Mouse (Mus musculus) neural tube, embryonic 15.5 days (tissue): ENCODE measurements at regions not wholly inside any gene's neighbourhood (a gene's known extent, or its start where the extent isn't known, plus 50 kb on each side); places are given as distances from the start of the nearest gene placed in this dataset.

ENCODE experiments used
- ATAC-seq: fragments of 200-750 bp; cut with Nextera tagmentation; 2 replicates; pipeline ENCODE4 v1.8.0; 2017; ENCODE audit warnings: mild to moderate bottlenecking, moderate TSS enrichment, moderate library complexity; ENCODE audit not compliant: low FRiP score
- H3K27ac ChIP-seq: fragments of 300-500 bp; sonication (generic); replicated peaks from 2 replicates; pipeline ENCODE4 v1.5.1; 2015; ENCODE audit warnings: mild to moderate bottlenecking, inconsistent platforms
- H3K27me3 ChIP-seq: fragments of 300-500 bp; sonication (generic); replicated peaks from 2 replicates; pipeline ENCODE4 v1.6.1; 2015; ENCODE audit warnings: inconsistent platforms
- H3K36me3 ChIP-seq: fragments of 300-500 bp; sonication (generic); 2 replicates; pipeline ENCODE4 v1.6.1; 2015; ENCODE audit warnings: inconsistent platforms
- H3K4me1 ChIP-seq: fragments of 300-500 bp; sonication (generic); 2 replicates; pipeline ENCODE4 v1.6.1; 2015; ENCODE audit warnings: inconsistent platforms
- H3K4me2 ChIP-seq: fragments of 300-500 bp; sonication (generic); 2 replicates; pipeline ENCODE4 v1.6.1; 2015; ENCODE audit warnings: inconsistent platforms, mild to moderate bottlenecking, moderate library complexity
- H3K4me3 ChIP-seq: fragments of 300-500 bp; sonication (generic); replicated peaks from 2 replicates; pipeline ENCODE4 v1.5.1; 2015; ENCODE audit warnings: mild to moderate bottlenecking, inconsistent platforms
- H3K9ac ChIP-seq: fragments of 300-500 bp; sonication (generic); replicated peaks from 2 replicates; pipeline ENCODE4 v1.6.1; 2015; ENCODE audit warnings: mild to moderate bottlenecking, inconsistent platforms
- H3K9me3 ChIP-seq: fragments of 300-500 bp; sonication (generic); replicated peaks from 2 replicates; pipeline ENCODE4 v1.6.1; 2016; ENCODE audit warnings: inconsistent platforms
- WGBS: fragments of 180-500 bp; shearing (Covaris S2); methylation state at CpG from one replicate; pipeline ENCODE4 v1.1.7; 2015; ENCODE audit warnings: mixed read lengths; 5-methylcytosine and 5-hydroxymethylcytosine counted together

DNA sequence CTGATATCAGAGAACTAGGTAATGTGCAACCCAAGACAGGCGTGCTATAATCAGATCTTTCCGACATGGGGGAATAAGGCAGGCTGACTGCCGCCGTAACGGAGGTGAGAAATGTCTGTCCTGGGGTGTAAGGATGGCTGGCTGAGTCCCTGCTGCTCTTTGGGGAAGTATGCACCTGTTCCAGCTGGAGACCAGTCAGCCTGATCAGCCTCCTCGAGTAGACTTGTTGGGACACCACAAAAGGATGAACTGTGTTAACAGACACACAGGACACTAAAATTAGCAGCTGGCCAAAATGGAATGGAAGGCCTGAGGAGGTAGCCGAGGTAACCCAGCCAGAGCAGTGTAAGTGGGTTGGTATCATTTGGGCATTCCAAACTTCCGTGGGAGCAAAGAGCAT is 256.3 kb downstream of the Rplp1 start:
- H3K36me3 ChIP-seq: no peaks in the 10 kb centered on the region

DNA sequence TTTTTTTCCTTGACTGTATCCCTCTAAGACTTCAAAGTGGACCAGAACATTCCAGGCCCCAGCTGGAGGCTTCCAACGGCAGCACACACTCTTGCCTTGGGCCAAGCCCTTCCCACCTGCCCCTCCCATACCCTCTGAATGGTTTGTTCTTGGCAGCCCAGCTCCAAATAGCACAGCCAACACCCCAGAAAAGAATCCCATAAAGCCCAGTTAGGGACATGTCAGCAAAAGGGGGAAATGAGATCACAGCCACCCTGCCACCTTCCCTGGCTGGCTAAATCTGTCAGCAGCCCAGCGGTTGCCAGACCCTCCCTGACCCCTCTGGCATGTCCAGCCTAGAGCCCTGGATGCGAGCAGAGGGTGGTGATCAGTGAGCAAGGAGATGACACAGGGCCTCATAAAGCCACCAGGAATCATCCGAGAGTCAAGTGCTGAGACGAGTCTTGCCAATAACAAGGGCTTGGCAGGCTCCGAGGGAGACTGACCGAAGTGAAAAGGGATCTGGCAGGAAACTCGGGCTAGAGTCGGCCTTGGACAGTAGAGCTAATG is 258.8 kb downstream of the Rplp1 start:
- Histone ChIP-seq H3K27me3 (0 out of 2 replicates have a peak, but pooled peaks cover 6% of the 10 kb centered on the region), H3K27ac (no peak overlapping the region), H3K9ac (no peak overlapping the region), H3K36me3 (no peaks in the 10 kb centered on the region), H3K4me1 (peaks cover 7% of the 10 kb centered on the region; the same call in 1 of the 2 replicates), H3K4me2 (no peak overlapping the region), H3K4me3 (no peak overlapping the region), H3K9me3 (no peaks in the 10 kb centered on the region)
- no peak for ATAC-seq
- WGBS: 65% methylated on average over 9 of the region's 9 CpGs

More for the DNA sequence above, 256.3 kb downstream of the Rplp1 start:
- Histone ChIP-seq H3K9me3 (no peaks in the 10 kb centered on the region), H3K4me2 (no peak overlapping the region), H3K4me1 (peaks cover 7% of the 10 kb centered on the region; the same call in 1 of the 2 replicates), H3K27me3 (peaks cover 6% of the 10 kb centered on the region; the same call in 1 of the 2 replicates), H3K9ac (no peak overlapping the region), H3K4me3 (no peak overlapping the region), H3K27ac (no peak overlapping the region)
- WGBS: 89% methylated on average over 8 of the region's 8 CpGs
- no peak for ATAC-seq

DNA sequence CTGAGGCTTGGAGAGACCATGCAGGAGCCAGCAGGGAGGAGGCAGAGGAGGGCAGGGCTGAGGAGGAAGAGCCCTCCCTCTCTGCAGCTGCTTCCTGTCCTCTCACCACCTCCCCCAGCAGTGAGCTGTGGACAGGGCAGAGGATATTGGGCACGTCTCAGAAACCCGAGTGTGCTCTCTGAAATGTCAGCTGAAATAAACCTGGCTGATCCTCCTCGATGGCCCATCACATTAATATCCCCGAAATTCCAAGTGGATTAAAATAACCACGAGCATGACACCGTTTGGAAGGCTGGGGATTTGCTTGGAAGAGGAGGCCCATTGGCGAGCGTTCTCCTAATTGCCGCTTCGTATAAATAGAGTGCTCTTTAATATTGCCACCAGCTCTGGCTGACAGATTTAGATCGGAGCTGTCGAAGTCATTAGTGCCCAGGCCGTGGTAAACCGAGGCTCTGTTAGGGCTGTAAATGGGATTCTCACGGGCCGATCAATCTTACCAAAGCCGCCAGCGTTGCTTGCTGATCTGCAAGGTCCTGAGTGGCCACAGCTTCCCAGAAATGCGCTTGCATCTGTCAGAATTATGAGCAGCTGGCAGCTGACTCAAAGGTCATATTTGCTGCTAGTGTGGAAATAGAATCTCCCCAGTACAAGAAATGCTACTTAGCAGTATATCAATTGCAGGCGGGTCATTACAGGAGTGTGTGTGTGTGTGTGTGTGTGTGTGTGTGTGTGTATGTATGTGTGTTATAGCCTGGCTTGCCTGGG is 268.5 kb downstream of the Rplp1 start:
- Histone ChIP-seq H3K9me3 (no peaks in the 10 kb centered on the region), H3K27ac (peak overlapping the region; percentile 20; the same call in 1 of the 2 replicates), H3K4me1 (peaks cover 9% of the 10 kb centered on the region), H3K4me2 (peak overlapping the region; percentile 17), H3K4me3 (no peak overlapping the region), H3K27me3 (0 out of 2 replicates have a peak, but pooled peaks cover 3% of the 10 kb centered on the region), H3K9ac (no peak overlapping the region; the same call in 1 of the 2 replicates), H3K36me3 (no peaks in the 10 kb centered on the region)
- ATAC-seq: peak; percentile 69
- WGBS: 32% methylated on average over 20 of the region's 20 CpGs

DNA sequence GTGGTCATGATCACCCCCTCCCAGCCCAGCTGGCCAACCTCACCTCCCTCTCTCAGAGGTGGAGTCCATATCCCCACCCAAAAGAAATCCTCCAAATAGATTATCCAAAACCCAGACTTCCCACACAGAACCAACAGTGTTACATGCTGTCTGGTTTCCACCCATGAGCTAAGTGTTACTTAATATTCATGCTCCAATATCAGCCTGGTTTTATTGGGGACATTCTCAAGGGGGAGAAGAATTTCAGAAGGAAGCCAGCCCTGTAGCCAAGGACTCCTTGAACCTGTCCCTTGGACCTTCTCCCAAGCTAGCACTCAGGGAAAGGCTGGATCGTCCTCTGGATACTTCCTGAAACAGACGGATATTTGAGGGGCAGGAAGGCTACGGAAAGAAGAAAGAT is 268.6 kb downstream of the Tle3 start:
- Histone ChIP-seq H3K9me3 (no peaks in the 10 kb centered on the region), H3K9ac (no peak overlapping the region), H3K4me2 (no peak overlapping the region), H3K36me3 (no peaks in the 10 kb centered on the region), H3K4me1 (peaks cover 4% of the 10 kb centered on the region), H3K27me3 (0 out of 2 replicates have a peak, but pooled peaks cover 8% of the 10 kb centered on the region), H3K4me3 (no peak overlapping the region), H3K27ac (no peak overlapping the region)
- no peak for ATAC-seq
- 93% methylated on average over 3 of the region's 3 CpGs for WGBS

DNA sequence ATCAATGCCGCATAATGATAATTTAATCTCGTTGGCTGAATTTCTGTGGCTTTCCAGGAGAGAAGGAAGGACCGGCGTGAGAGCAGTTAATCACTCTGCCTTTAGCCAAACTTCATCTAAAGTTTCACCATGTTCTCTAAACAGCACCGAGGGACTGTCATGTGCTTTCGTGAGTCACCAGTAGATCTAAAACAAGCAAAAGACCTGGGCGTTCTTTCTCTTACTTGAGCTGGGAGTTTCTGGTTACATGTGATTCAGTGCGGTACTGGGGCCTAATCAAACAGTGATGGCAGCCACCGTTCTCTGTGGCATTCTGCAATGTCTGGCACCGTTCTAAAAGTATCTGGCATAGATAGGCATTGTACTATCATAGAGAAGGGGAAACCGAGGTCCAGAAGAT is 266.7 kb downstream of the Tle3 start:
- 93% methylated on average over 11 of the region's 11 CpGs for WGBS
- no peak overlapping the region for H3K4me3 ChIP-seq

DNA sequence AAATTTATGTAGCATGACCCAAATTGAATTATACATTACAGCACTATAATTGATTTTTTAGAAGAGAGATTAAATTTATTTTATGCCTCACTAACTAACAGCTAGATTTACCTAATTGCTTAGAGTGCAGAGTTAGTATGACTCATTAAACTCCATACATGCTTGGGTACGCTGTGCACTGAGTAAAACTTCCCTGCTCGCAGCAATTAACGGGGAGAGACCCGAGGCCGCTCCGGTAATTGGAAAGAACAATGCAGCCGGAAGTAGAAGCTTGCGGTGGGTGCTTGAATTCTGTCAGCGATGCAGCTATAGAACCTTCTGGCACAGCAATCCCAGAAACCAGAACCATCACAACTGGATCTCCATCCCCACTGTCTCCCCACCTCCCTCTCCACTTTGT is 261.8 kb downstream of the Tle3 start:
- Histone ChIP-seq H3K4me2 (no peak overlapping the region), H3K9ac (no peak overlapping the region), H3K4me3 (no peak overlapping the region), H3K9me3 (no peaks in the 10 kb centered on the region), H3K36me3 (no peaks in the 10 kb centered on the region), H3K27me3 (peaks cover 9% of the 10 kb centered on the region; the same call in 1 of the 2 replicates), H3K4me1 (peaks cover 4% of the 10 kb centered on the region; the same call in 1 of the 2 replicates), H3K27ac (no peak overlapping the region)
- ATAC-seq: no peak
- WGBS: 34% methylated on average over 9 of the region's 9 CpGs

More for the DNA sequence above, 266.7 kb downstream of the Tle3 start:
- Histone ChIP-seq H3K27ac (no peak overlapping the region), H3K9ac (no peak overlapping the region), H3K4me1 (peaks cover 4% of the 10 kb centered on the region; the same call in 1 of the 2 replicates), H3K36me3 (no peaks in the 10 kb centered on the region), H3K4me2 (no peak overlapping the region), H3K9me3 (no peaks in the 10 kb centered on the region), H3K27me3 (0 out of 2 replicates have a peak, but pooled peaks cover 9% of the 10 kb centered on the region)
- no peak for ATAC-seq

DNA sequence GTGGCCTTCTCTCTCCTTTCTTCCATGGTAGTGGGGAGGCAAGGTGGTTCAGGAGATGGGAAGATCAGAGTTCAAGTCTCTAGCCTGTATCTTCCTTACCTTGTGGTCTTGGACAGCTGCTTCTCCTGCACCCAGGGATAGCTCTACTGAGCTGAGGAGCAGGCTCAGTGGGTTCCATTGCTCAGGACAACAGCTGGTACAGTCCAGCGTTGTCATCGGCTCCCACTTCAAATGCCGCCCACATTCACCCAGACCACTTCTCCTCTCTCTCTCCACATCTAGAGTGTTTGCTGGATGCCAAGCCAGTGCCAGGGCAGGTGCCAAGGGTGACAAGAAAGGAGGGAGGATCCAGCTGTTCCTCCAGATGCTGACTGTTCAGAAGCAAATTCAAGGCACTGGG is 260.4 kb downstream of the Tle3 start:
- H3K4me1 ChIP-seq: peaks cover 4% of the 10 kb centered on the region; the same call in 1 of the 2 replicates
- H3K4me2 ChIP-seq: no peak overlapping the region
- no peak overlapping the region for H3K4me3 ChIP-seq
- H3K9ac ChIP-seq: no peak overlapping the region
- no peak for ATAC-seq
- no peaks in the 10 kb centered on the region for H3K9me3 ChIP-seq
- no peaks in the 10 kb centered on the region for H3K36me3 ChIP-seq
- H3K27me3 ChIP-seq: peaks cover 12% of the 10 kb centered on the region; the same call in 1 of the 2 replicates
- no peak overlapping the region for H3K27ac ChIP-seq
- 95% methylated on average over 3 of the region's 3 CpGs for WGBS

DNA sequence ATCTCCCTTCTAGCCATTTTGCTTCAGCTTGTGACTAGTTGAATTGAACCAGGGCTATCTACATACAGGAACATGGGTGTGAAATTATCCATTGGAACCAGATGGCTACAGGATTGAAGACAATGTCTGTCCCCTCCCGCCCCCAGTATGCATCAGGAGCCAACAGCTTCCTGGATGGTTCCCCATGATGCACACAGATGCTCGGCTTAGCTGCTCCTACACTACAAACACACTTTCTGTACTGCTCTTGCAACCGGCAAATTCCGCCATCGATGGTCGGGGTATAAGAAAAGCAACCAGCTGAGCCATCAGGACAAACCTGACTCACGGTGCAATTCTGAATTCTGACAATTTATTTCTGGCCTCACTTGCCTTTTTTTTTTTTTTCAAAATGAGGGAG is 258.9 kb downstream of the Tle3 start:
- no peak for ATAC-seq
- no peak overlapping the region for H3K4me3 ChIP-seq
- H3K36me3 ChIP-seq: no peaks in the 10 kb centered on the region
- H3K4me1 ChIP-seq: peaks cover 4% of the 10 kb centered on the region; the same call in 1 of the 2 replicates
- 78% methylated on average over 7 of the region's 7 CpGs for WGBS
- H3K4me2 ChIP-seq: no peak overlapping the region
- H3K27ac ChIP-seq: no peak overlapping the region
- H3K27me3 ChIP-seq: peaks cover 13% of the 10 kb centered on the region; the same call in 1 of the 2 replicates
- no peaks in the 10 kb centered on the region for H3K9me3 ChIP-seq
- H3K9ac ChIP-seq: no peak overlapping the region

DNA sequence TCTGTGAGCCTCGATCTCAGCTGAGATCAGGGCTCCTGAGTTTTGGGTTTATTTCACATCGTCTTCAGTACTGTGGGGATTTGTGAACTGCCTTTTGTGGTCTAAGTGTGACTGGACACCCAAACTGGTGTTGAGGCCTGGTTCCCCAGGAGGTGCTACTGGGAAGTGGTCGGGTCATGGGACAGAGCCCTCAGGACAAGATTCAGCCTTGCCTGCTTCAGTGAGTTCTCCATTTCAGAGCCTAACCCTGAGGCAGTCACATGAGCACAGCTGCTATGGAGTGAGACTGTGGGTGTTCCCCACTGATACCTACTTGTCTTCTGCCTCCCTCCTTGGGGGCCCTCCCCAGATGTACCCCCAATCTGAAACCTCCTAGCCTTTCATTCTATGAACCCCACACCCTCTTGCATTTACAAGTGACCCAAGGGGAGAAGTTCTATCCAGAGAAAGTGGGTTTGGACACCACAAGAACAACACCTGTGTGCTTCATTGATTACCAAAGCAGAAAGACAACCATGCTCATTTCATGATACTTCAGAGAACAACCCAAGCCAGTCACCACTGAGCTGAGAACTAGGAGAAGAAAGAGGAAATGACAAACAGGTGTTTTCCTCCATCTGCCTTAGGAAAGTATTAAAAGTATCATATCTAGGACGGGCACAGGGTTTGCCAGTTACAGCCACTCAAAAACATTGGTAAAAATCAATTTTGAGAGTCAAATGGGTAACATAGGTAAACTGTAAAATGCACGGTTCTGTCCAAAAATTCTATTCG is 255.8 kb downstream of the Tle3 start:
- Histone ChIP-seq H3K27ac (no peak overlapping the region), H3K9me3 (no peaks in the 10 kb centered on the region), H3K9ac (no peak overlapping the region), H3K36me3 (no peaks in the 10 kb centered on the region), H3K4me2 (no peak overlapping the region), H3K27me3 (peaks cover 12% of the 10 kb centered on the region; the same call in 1 of the 2 replicates), H3K4me3 (no peak overlapping the region), H3K4me1 (peaks cover 13% of the 10 kb centered on the region)
- 83% methylated on average over 6 of the region's 6 CpGs for WGBS
- ATAC-seq: no peak

DNA sequence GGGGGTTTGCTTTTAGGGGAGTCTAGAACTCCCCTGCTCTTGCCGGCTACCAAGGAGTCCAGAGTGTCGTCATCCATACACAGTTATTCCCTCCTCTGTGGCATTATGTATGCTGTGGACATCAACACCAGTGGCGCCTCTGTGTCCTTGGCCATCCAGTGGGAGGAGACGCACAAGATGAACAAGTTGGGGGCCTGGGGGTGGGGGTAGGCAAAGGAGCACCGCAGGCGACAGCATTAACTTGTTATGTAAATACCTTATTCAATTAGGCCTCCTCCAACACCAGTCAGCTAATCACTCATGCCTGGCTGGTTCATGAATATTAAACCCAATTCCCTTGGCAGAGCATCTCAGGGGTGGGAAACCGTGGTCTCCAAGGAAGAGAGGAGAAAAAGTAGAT is 250.8 kb downstream of the Tle3 start:
- 0 out of 2 replicates have a peak, but pooled peaks cover 13% of the 10 kb centered on the region for H3K27me3 ChIP-seq

DNA sequence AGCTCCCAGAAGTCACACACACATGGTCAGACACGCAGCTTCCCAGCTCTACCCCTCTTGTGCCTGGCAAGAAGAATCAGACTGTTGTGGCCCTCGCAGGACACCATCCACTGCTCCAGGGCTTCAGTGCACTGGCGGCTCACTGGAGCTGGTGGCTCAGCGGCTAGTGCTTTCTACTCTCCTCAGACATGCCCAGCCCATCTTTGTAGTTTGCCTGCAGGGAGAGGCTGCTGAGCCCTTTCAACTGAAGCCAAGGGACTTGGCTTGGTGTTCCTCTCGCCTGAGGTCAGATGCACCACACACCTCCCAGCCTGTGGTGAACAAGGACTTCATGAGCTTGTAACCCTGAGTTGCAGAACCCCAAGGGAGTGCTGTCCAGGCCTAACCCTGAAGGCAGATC is 249.8 kb downstream of the Tle3 start:
- H3K4me1 ChIP-seq: peaks cover 34% of the 10 kb centered on the region
- H3K27ac ChIP-seq: no peak overlapping the region
- no peak for ATAC-seq
- no peaks in the 10 kb centered on the region for H3K9me3 ChIP-seq
- 74% methylated on average over 5 of the region's 5 CpGs for WGBS
- 0 out of 2 replicates have a peak, but pooled peaks cover 13% of the 10 kb centered on the region for H3K27me3 ChIP-seq
- H3K4me3 ChIP-seq: no peak overlapping the region
- H3K9ac ChIP-seq: no peak overlapping the region
- H3K4me2 ChIP-seq: no peak overlapping the region
- H3K36me3 ChIP-seq: no peaks in the 10 kb centered on the region

More for the DNA sequence above, 250.8 kb downstream of the Tle3 start:
- 18% methylated on average over 7 of the region's 7 CpGs for WGBS
- Histone ChIP-seq H3K9me3 (no peaks in the 10 kb centered on the region), H3K4me3 (no peak overlapping the region), H3K27ac (no peak overlapping the region), H3K4me1 (peaks cover 34% of the 10 kb centered on the region), H3K36me3 (no peaks in the 10 kb centered on the region), H3K9ac (no peak overlapping the region), H3K4me2 (no peak overlapping the region)
- peak; percentile 68 for ATAC-seq
